Mouse (Mus musculus) frontal cortex, postnatal 10 days (tissue): ENCODE measurements around the gene Pcnx.

Experiments
- DNase-seq, 2 experiments: peaks; one replicate each; pipeline ENCODE4 v3.0.0; 2022; ENCODE audit warnings: low spot score in 2 of 2, mixed read lengths in 1 of 2

Pcnx gene

GRCm38 (mm10) chr12:81853543-81853942 lies 6.3 kb upstream of the Pcnx start:
- DNase-seq, result no peak

GRCm38 (mm10) chr12:81855031-81855430 lies 4.8 kb upstream of the Pcnx start:
- no peak for DNase-seq

- DNase-seq, result no peak
These were observed 3.1 kb upstream of the Pcnx start for GRCm38 (mm10) chr12:81856696-81857095.

GRCm38 (mm10) chr12:81857251-81857650 lies 2.6 kb upstream of the Pcnx start:
- no peak for DNase-seq

- no peak for DNase-seq
These were observed 1.7 kb upstream of the Pcnx start for GRCm38 (mm10) chr12:81857978-81858569.

- DNase-seq, result peak in 1 of 2 experiments; percentile 64
These were observed 722 bp downstream of the Pcnx start for GRCm38 (mm10) chr12:81860308-81861181.

- no peak for DNase-seq
These were observed 1.6 kb downstream of the Pcnx start for GRCm38 (mm10) chr12:81861199-81862085.

GRCm38 (mm10) chr12:81862351-81862802 lies 2.6 kb downstream of the Pcnx start:
- no peak for DNase-seq

- DNase-seq, result no peak
These were observed 4.1 kb downstream of the Pcnx start for GRCm38 (mm10) chr12:81863949-81864348.

- DNase-seq, result no peak
These were observed 5.4 kb downstream of the Pcnx start for GRCm38 (mm10) chr12:81865183-81865582.

GRCm38 (mm10) chr12:81867316-81867715 lies 7.5 kb downstream of the Pcnx start:
- DNase-seq, result no peak

GRCm38 (mm10) chr12:81869205-81869940 lies 9.6 kb downstream of the Pcnx start:
- DNase-seq, result no peak

GRCm38 (mm10) chr12:81873345-81873744 lies 13.5 kb downstream of the Pcnx start:
- DNase-seq, result no peak

GRCm38 (mm10) chr12:81880161-81880560 lies 20.3 kb downstream of the Pcnx start:
- no peak for DNase-seq

- no peak for DNase-seq
These were observed 23.7 kb downstream of the Pcnx start for GRCm38 (mm10) chr12:81883255-81884106.

GRCm38 (mm10) chr12:81884107-81884398 lies 24.2 kb downstream of the Pcnx start:
- no peak for DNase-seq

- no peak for DNase-seq
These were observed 25.2 kb downstream of the Pcnx start for GRCm38 (mm10) chr12:81884983-81885382.

- no peak for DNase-seq
These were observed 26.2 kb downstream of the Pcnx start for GRCm38 (mm10) chr12:81885982-81886381.

GRCm38 (mm10) chr12:81888954-81889353 lies 29.1 kb downstream of the Pcnx start:
- DNase-seq, result no peak

GRCm38 (mm10) chr12:81891946-81892345 lies 32.1 kb downstream of the Pcnx start:
- DNase-seq, result no peak

- DNase-seq, result no peak
These were observed 34.5 kb downstream of the Pcnx start for GRCm38 (mm10) chr12:81894311-81894710.
